Mouse (Mus musculus) frontal cortex, postnatal 36 days (tissue): ENCODE data around the gene Gtf2h5.

Source experiments
- DNase-seq, 2 experiments: peaks; one replicate each; pipeline ENCODE4 v3.0.0; 2022; ENCODE audit warnings: low spot score in 2 of 2

Gtf2h5 gene

GRCm38 (mm10) chr17:6079287-6080122, at the start of gene Gtf2h5, which contains the start of gene Serac1:
Gene Gtf2h5 (plus strand): TSS chr17:6079786.
Gene Serac1 (minus strand): TSS chr17:6079741.
- DNase-seq = peak; percentile 98 to 99

- no peak for DNase-seq
Measured at GRCm38 (mm10) chr17:6035661-6036060, 43.9 kb upstream of the Gtf2h5 start.

- no peak for DNase-seq
Measured at GRCm38 (mm10) chr17:6036458-6036857, 43.1 kb upstream of the Gtf2h5 start.

GRCm38 (mm10) chr17:6036872-6037271, 42.7 kb upstream of the Gtf2h5 start:
- no peak for DNase-seq

GRCm38 (mm10) chr17:6037507-6037906, 42.1 kb upstream of the Gtf2h5 start:
- DNase-seq = no peak

- DNase-seq = no peak
Measured at GRCm38 (mm10) chr17:6052801-6053200, 26.8 kb upstream of the Gtf2h5 start.

- peak in 1 of 2 experiments; percentile 45 for DNase-seq
Measured at GRCm38 (mm10) chr17:6054934-6055355, 24.6 kb upstream of the Gtf2h5 start.

- no peak for DNase-seq
Measured at GRCm38 (mm10) chr17:6062793-6063192, 16.8 kb upstream of the Gtf2h5 start.

GRCm38 (mm10) chr17:6063532-6063931, 16.1 kb upstream of the Gtf2h5 start:
- no peak for DNase-seq

GRCm38 (mm10) chr17:6066021-6066420, 13.6 kb upstream of the Gtf2h5 start:
- no peak for DNase-seq

GRCm38 (mm10) chr17:6067613-6068012, 12.0 kb upstream of the Gtf2h5 start:
- no peak for DNase-seq

- no peak for DNase-seq
Measured at GRCm38 (mm10) chr17:6069866-6070265, 9.7 kb upstream of the Gtf2h5 start.

GRCm38 (mm10) chr17:6073405-6073804, 6.2 kb upstream of the Gtf2h5 start:
- no peak for DNase-seq

- no peak for DNase-seq
Measured at GRCm38 (mm10) chr17:6083323-6083890, 3.8 kb downstream of the Gtf2h5 start.

- no peak for DNase-seq
Measured at GRCm38 (mm10) chr17:6091604-6092003, 12.0 kb downstream of the Gtf2h5 start.

GRCm38 (mm10) chr17:6095579-6095978, 16.0 kb downstream of the Gtf2h5 start:
- DNase-seq = no peak

GRCm38 (mm10) chr17:6097884-6098283, 18.3 kb downstream of the Gtf2h5 start:
- peak; percentile 43 to 65 for DNase-seq

- DNase-seq = no peak
Measured at GRCm38 (mm10) chr17:6102287-6102686, 22.7 kb downstream of the Gtf2h5 start.

- no peak for DNase-seq
Measured at GRCm38 (mm10) chr17:6103566-6103965, 24.0 kb downstream of the Gtf2h5 start.

- peak; percentile 78 to 86 for DNase-seq
Measured at GRCm38 (mm10) chr17:6106361-6107014, 26.9 kb downstream of the Gtf2h5 start, which contains the start of gene Tulp4. Gene Tulp4 (plus strand): TSS chr17:6106437.

- peak; percentile 41 to 58 for DNase-seq
Measured at GRCm38 (mm10) chr17:6107015-6107601, 27.5 kb downstream of the Gtf2h5 start.

- no peak for DNase-seq
Measured at GRCm38 (mm10) chr17:6108175-6108574, 28.6 kb downstream of the Gtf2h5 start.
